Mouse (Mus musculus) skeletal muscle tissue, adult 2 months (tissue): ENCODE measurements at regions not wholly inside any gene's neighbourhood (a gene's known extent, or its start where the extent isn't known, plus 50 kb on each side); places are given as distances from the start of the nearest gene placed in this dataset.

ENCODE experiments used
- DNase-seq: peaks from one replicate; pipeline ENCODE4 v3.0.0-alpha.2; 2012; ENCODE audit warnings: low read depth, low spot score

GRCm38 (mm10) chr11:38036582-38036981 lies 800.8 kb upstream of the Tenm2 start:
- DNase-seq: no peak

GRCm38 (mm10) chr11:38034526-38035286 lies 798.9 kb upstream of the Tenm2 start:
- DNase-seq: no peak

- DNase-seq: no peak
Observed at GRCm38 (mm10) chr11:38021704-38022103, 785.9 kb upstream of the Tenm2 start.

- DNase-seq: no peak
Observed at GRCm38 (mm10) chr11:37978131-37978530, 742.4 kb upstream of the Tenm2 start.

GRCm38 (mm10) chr11:37936439-37937134 lies 700.8 kb upstream of the Tenm2 start:
- DNase-seq: no peak

GRCm38 (mm10) chr11:37913161-37913560 lies 677.4 kb upstream of the Tenm2 start:
- DNase-seq: no peak

- DNase-seq: no peak
Observed at GRCm38 (mm10) chr11:37904991-37905390, 669.2 kb upstream of the Tenm2 start.

- DNase-seq: no peak
Observed at GRCm38 (mm10) chr11:37897713-37898112, 661.9 kb upstream of the Tenm2 start.

- DNase-seq: no peak
Observed at GRCm38 (mm10) chr11:37882717-37883116, 647.0 kb upstream of the Tenm2 start.

- no peak for DNase-seq
Observed at GRCm38 (mm10) chr11:37837301-37837700, 601.5 kb upstream of the Tenm2 start.

GRCm38 (mm10) chr11:37830975-37831374 lies 595.2 kb upstream of the Tenm2 start:
- no peak for DNase-seq

GRCm38 (mm10) chr11:37806761-37807160 lies 571.0 kb upstream of the Tenm2 start:
- DNase-seq: no peak

- DNase-seq: no peak
Observed at GRCm38 (mm10) chr11:37798783-37799318, 563.1 kb upstream of the Tenm2 start.

- no peak for DNase-seq
Observed at GRCm38 (mm10) chr11:37772481-37773089, 536.8 kb upstream of the Tenm2 start.

- DNase-seq: no peak
Observed at GRCm38 (mm10) chr11:37770881-37771280, 535.1 kb upstream of the Tenm2 start.

GRCm38 (mm10) chr11:37768121-37768520 lies 532.4 kb upstream of the Tenm2 start:
- DNase-seq: no peak

- no peak for DNase-seq
Observed at GRCm38 (mm10) chr11:37735992-37736391, 500.2 kb upstream of the Tenm2 start.

- DNase-seq: no peak
Observed at GRCm38 (mm10) chr11:37735501-37735900, 499.7 kb upstream of the Tenm2 start.

- no peak for DNase-seq
Observed at GRCm38 (mm10) chr11:37696981-37697380, 461.2 kb upstream of the Tenm2 start.

GRCm38 (mm10) chr11:37678484-37679193 lies 442.9 kb upstream of the Tenm2 start:
- DNase-seq: no peak

GRCm38 (mm10) chr11:37671320-37671719 lies 435.6 kb upstream of the Tenm2 start:
- no peak for DNase-seq

- no peak for DNase-seq
Observed at GRCm38 (mm10) chr11:37666925-37667324, 431.2 kb upstream of the Tenm2 start.
